Mouse (Mus musculus) bone marrow, adult 2 months (tissue): ENCODE results near the gene Tssk3.

Experiments used
- CTCF ChIP-seq: fragments of 200-500 bp; IDR thresholded peaks from 2 replicates; pipeline ENCODE4 v1.5.1; 2011; ENCODE audit warnings: low read length, control low read depth; ENCODE audit not compliant: control insufficient read depth, insufficient read depth
- POLR2A ChIP-seq: fragments of 200-500 bp; IDR thresholded peaks from 2 replicates; pipeline ENCODE4 v1.6.1; 2011; ENCODE audit warnings: low read depth, mild to moderate bottlenecking, control low read depth, low read length, borderline replicate concordance; ENCODE audit not compliant: control insufficient read depth

GRCm38 (mm10) chr4:129513891-129514290, 23.1 kb upstream of the Tssk3 start:
- TF ChIP-seq CTCF (no peak), POLR2A (no peak)
